Mouse (Mus musculus) MEL (cell line): Measurements from ENCODE around the gene Klrb1a.

Experiments
- CTCF ChIP-seq, 3 experiments: IDR thresholded peaks in 2 of 3; conservative IDR thresholded peaks in 1 of 3; 2 replicates each; pipeline ENCODE4 v1.5.1; 2011 to 2012; ENCODE audit warnings: low read length in 3 of 3, low read depth in 2 of 3, mild to moderate bottlenecking in 2 of 3, improper control_type of control experiment in 1 of 3, inconsistent platforms in 1 of 3, mixed read lengths in 1 of 3, moderate library complexity in 1 of 3; ENCODE audit not compliant: control insufficient read depth in 1 of 3, insufficient read depth in 1 of 3, poor library complexity in 1 of 3, severe bottlenecking in 1 of 3
- TAL1 ChIP-seq: IDR thresholded peaks from 2 replicates; pipeline ENCODE4 v1.6.1; 2012; ENCODE audit warnings: mild to moderate bottlenecking, inconsistent platforms, low read length, moderate library complexity, mixed read lengths

DNA sequence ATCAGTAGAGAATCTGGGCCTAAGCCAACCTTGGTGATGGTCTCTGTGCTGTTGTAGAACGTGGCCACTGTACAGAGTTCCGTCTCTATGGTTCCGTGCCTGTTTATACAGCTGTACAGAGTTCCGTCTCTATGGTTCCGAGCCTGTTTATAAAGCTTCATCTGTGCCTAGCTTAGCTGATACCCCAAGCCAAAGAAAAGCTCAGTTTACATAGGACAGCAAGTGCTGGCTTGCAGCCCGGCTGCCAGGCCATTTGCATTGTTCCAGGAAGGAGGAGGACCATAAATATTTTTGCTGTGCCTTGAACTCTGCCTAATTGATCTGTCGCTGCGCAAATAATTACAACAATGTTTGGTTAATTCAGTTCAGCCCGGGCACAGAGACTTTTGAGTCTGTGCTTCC is 26.2 kb downstream of the Klrb1a start:
- TF ChIP-seq TAL1 (no peak), CTCF (IDR thresholded peaks at IDR 0.05 in 2 of 3, conservative IDR thresholded peaks at IDR 0.05 in 1 of 3; ENCODE audit: control insufficient read depth in 1 of 3, insufficient read depth in 1 of 3, low read depth in 2 of 3, low read length in 3 of 3, poor library complexity in 1 of 3, severe bottlenecking in 1 of 3) (no peak)
